Mouse (Mus musculus): ENCODE data around the gene Kcnn4. TPM values are rescaled to one million over a fixed set of nuclear protein-coding genes. Genes with fewer than 3 reads are reported as not detected.
"Not testable (repeated sequence)": the region's sequence is repeated elsewhere in the genome, so short reads cannot be mapped to it uniquely, and the experiment has no call there.

The Kcnn4 gene
- polyA plus RNA-seq, 1 experiment from 2014 or later, result 1.5 TPM

- peak; percentile 95 for ATAC-seq (ENCODE audit: low FRiP score)
- Histone ChIP-seq H3K4me2 (peak within 1 kb of the TSS; percentile 62), H3K36me3 (peaks cover 27% of the 10 kb centered on the region), H3K9me3 (no peaks in the 10 kb centered on the region), H3K4me3 (peak within 1 kb of the TSS; percentile 60), H3K9ac (peak within 1 kb of the TSS; percentile 76), H3K27ac (peak within 1 kb of the TSS; percentile 98), H3K4me1 (replicated peaks) (peaks cover 19% of the 10 kb centered on the region), H3K27me3 (no peaks in the 10 kb centered on the region)
- 2% methylated on average over 64 of the region's 66 CpGs for WGBS
Measured at GRCm38 (mm10) chr7:24399256-24400081, 29.4 kb downstream of the Kcnn4 start, which contains the start of gene Smg9. Gene Smg9, plus strand, starts transcription at chr7:24399619.

GRCm38 (mm10) chr7:24400082-24400452, 30.0 kb downstream of the Kcnn4 start:
- H3K36me3 ChIP-seq, result peaks cover 33% of the 10 kb centered on the region
- peaks cover 19% of the 10 kb centered on the region for H3K4me1 ChIP-seq (replicated peaks)
- no peaks in the 10 kb centered on the region for H3K27me3 ChIP-seq
- H3K9ac ChIP-seq, result peak overlapping the region; percentile 76
- no peak for ATAC-seq (ENCODE audit: low FRiP score)
- H3K4me3 ChIP-seq, result peak overlapping the region; percentile 60
- WGBS, result 17% methylated on average over 3 of the region's 3 CpGs
- H3K27ac ChIP-seq, result peak overlapping the region; percentile 98
- H3K9me3 ChIP-seq, result no peaks in the 10 kb centered on the region
- H3K4me2 ChIP-seq, result peak overlapping the region; percentile 62

- Histone ChIP-seq H3K9ac (peak overlapping the region; percentile 76; the same call in 1 of the 2 replicates), H3K36me3 (peaks cover 37% of the 10 kb centered on the region), H3K4me2 (peak overlapping the region; percentile 62), H3K4me3 (peak overlapping the region; percentile 60), H3K4me1 (replicated peaks) (peaks cover 19% of the 10 kb centered on the region)
- ATAC-seq (ENCODE audit: low FRiP score); H3K9me3 ChIP-seq; H3K27ac ChIP-seq; H3K27me3 ChIP-seq: not testable (repeated sequence)
- 93% methylated on average over 4 of the region's 4 CpGs for WGBS
Measured at GRCm38 (mm10) chr7:24400489-24400888, 30.4 kb downstream of the Kcnn4 start.

- Histone ChIP-seq H3K9ac (no peak overlapping the region), H3K4me1 (replicated peaks) (peaks cover 31% of the 10 kb centered on the region), H3K27ac (no peak overlapping the region), H3K4me3 (no peak overlapping the region), H3K9me3 (no peaks in the 10 kb centered on the region), H3K36me3 (peaks cover 53% of the 10 kb centered on the region), H3K27me3 (no peaks in the 10 kb centered on the region), H3K4me2 (no peak overlapping the region)
- ATAC-seq (ENCODE audit: low FRiP score), result no peak
- WGBS, result 98% methylated on average over 9 of the region's 9 CpGs
Measured at GRCm38 (mm10) chr7:24402851-24403250, 32.8 kb downstream of the Kcnn4 start.

GRCm38 (mm10) chr7:24405649-24406048, 35.6 kb downstream of the Kcnn4 start:
- Histone ChIP-seq H3K4me1 (replicated peaks) (peaks cover 26% of the 10 kb centered on the region), H3K36me3 (peaks cover 72% of the 10 kb centered on the region), H3K4me3 (no peak overlapping the region), H3K27me3 (no peaks in the 10 kb centered on the region), H3K9me3 (no peaks in the 10 kb centered on the region), H3K27ac (no peak overlapping the region), H3K4me2 (no peak overlapping the region), H3K9ac (no peak overlapping the region)
- 92% methylated on average over 12 of the region's 13 CpGs for WGBS
- ATAC-seq (ENCODE audit: low FRiP score), result no peak

- Histone ChIP-seq H3K4me2 (no peak overlapping the region), H3K27ac (no peak overlapping the region), H3K9ac (0 out of 2 replicates have a peak overlapping the region, but pooled peaks have one; percentile 24), H3K27me3 (no peaks in the 10 kb centered on the region), H3K4me1 (replicated peaks) (peaks cover 15% of the 10 kb centered on the region), H3K36me3 (peaks cover 70% of the 10 kb centered on the region), H3K4me3 (no peak overlapping the region), H3K9me3 (no peaks in the 10 kb centered on the region)
- 0 out of 2 replicates have a peak, but pooled peaks have one; percentile 18 for ATAC-seq (ENCODE audit: low FRiP score)
- WGBS, result 47% methylated on average over 5 of the region's 5 CpGs
Measured at GRCm38 (mm10) chr7:24406528-24407344, 36.7 kb downstream of the Kcnn4 start.

GRCm38 (mm10) chr7:24408186-24408585, 38.1 kb downstream of the Kcnn4 start:
- Histone ChIP-seq H3K4me2 (no peak overlapping the region), H3K9ac (no peak overlapping the region), H3K4me3 (no peak overlapping the region), H3K9me3 (no peaks in the 10 kb centered on the region), H3K4me1 (replicated peaks) (peaks cover 12% of the 10 kb centered on the region), H3K36me3 (peaks cover 69% of the 10 kb centered on the region), H3K27me3 (no peaks in the 10 kb centered on the region), H3K27ac (no peak overlapping the region)
- WGBS, result 92% methylated on average over 9 of the region's 9 CpGs
- no peak for ATAC-seq (ENCODE audit: low FRiP score)

- Histone ChIP-seq H3K4me1 (replicated peaks) (peaks cover 12% of the 10 kb centered on the region), H3K36me3 (peaks cover 65% of the 10 kb centered on the region), H3K9me3 (no peaks in the 10 kb centered on the region), H3K4me2 (no peak overlapping the region), H3K9ac (no peak overlapping the region), H3K27me3 (no peaks in the 10 kb centered on the region), H3K27ac (no peak overlapping the region), H3K4me3 (no peak overlapping the region)
- WGBS, result 94% methylated on average over 6 of the region's 6 CpGs
- ATAC-seq (ENCODE audit: low FRiP score), result no peak
Measured at GRCm38 (mm10) chr7:24410123-24410522, 40.1 kb downstream of the Kcnn4 start.

GRCm38 (mm10) chr7:24410831-24411230, 40.8 kb downstream of the Kcnn4 start:
- H3K4me2 ChIP-seq, result no peak overlapping the region
- H3K9ac ChIP-seq, result no peak overlapping the region
- H3K27ac ChIP-seq, result no peak overlapping the region
- H3K4me3 ChIP-seq, result no peak overlapping the region
- peaks cover 12% of the 10 kb centered on the region for H3K4me1 ChIP-seq (replicated peaks)
- ATAC-seq (ENCODE audit: low FRiP score), result no peak
- no peaks in the 10 kb centered on the region for H3K27me3 ChIP-seq
- WGBS, result 83% methylated on average over 3 of the region's 3 CpGs
- H3K9me3 ChIP-seq, result no peaks in the 10 kb centered on the region
- peaks cover 65% of the 10 kb centered on the region for H3K36me3 ChIP-seq

GRCm38 (mm10) chr7:24413630-24414029, 43.6 kb downstream of the Kcnn4 start:
- Histone ChIP-seq H3K27me3 (no peaks in the 10 kb centered on the region), H3K9ac (no peak overlapping the region), H3K36me3 (peaks cover 64% of the 10 kb centered on the region), H3K4me1 (replicated peaks) (no peaks in the 10 kb centered on the region), H3K27ac (no peak overlapping the region), H3K9me3 (no peaks in the 10 kb centered on the region), H3K4me3 (no peak overlapping the region), H3K4me2 (no peak overlapping the region)
- no peak for ATAC-seq (ENCODE audit: low FRiP score)
- WGBS, result 88% methylated on average over 3 of the region's 3 CpGs

- 83% methylated on average over 7 of the region's 7 CpGs for WGBS
- Histone ChIP-seq H3K9me3 (no peaks in the 10 kb centered on the region), H3K36me3 (peaks cover 56% of the 10 kb centered on the region), H3K27ac (no peak overlapping the region), H3K4me3 (no peak overlapping the region), H3K9ac (no peak overlapping the region), H3K4me1 (replicated peaks) (peaks cover 10% of the 10 kb centered on the region; the same call in 1 of the 2 replicates), H3K27me3 (no peaks in the 10 kb centered on the region), H3K4me2 (no peak overlapping the region)
- ATAC-seq (ENCODE audit: low FRiP score), result no peak
Measured at GRCm38 (mm10) chr7:24415261-24415660, 45.2 kb downstream of the Kcnn4 start.

GRCm38 (mm10) chr7:24419579-24419978, 49.5 kb downstream of the Kcnn4 start:
- peak overlapping the region; percentile 26; the same call in 1 of the 2 replicates for H3K9ac ChIP-seq
- no peaks in the 10 kb centered on the region for H3K27me3 ChIP-seq
- no peak overlapping the region for H3K4me3 ChIP-seq
- no peaks in the 10 kb centered on the region for H3K9me3 ChIP-seq
- no peak for ATAC-seq (ENCODE audit: low FRiP score)
- H3K36me3 ChIP-seq, result peaks cover 76% of the 10 kb centered on the region
- no peak overlapping the region for H3K27ac ChIP-seq
- 22% methylated on average over 8 of the region's 8 CpGs for WGBS
- H3K4me1 ChIP-seq (replicated peaks), result peaks cover 27% of the 10 kb centered on the region
- H3K4me2 ChIP-seq, result no peak overlapping the region
